Mouse (Mus musculus): ENCODE data around the gene Nup98. TPM values are rescaled to one million over a fixed set of nuclear protein-coding genes. Genes with fewer than 3 reads are reported as not detected.

Gene Nup98
- polyA plus RNA-seq, 1 experiment, result 16.1 TPM

- Histone ChIP-seq H3K27me3 (ENCODE audit: control insufficient read depth, insufficient read depth, insufficient read length) (no peaks in the 10 kb centered on the region), H3K4me3 (no peak overlapping the region), H3K4me2 (ENCODE audit: low read depth) (no peak overlapping the region), H3K36me3 (ENCODE audit: control insufficient read depth, insufficient read depth) (no peaks in the 10 kb centered on the region), H3K79me2 (ENCODE audit: control insufficient read depth, insufficient read depth) (no peaks in the 10 kb centered on the region), H3ac (ENCODE audit: control insufficient read depth, insufficient read length) (no peak overlapping the region)
- TF ChIP-seq POLR2AphosphoS2 (IDR thresholded peaks at IDR 0.05; ENCODE audit: insufficient read length, low read depth), result no peak
- no peak for TF ChIP-seq MAX (IDR thresholded peaks at IDR 0.05; ENCODE audit: low read depth)
Observed at GRCm38 (mm10) chr7:102226051-102226450, 16.1 kb upstream of the Nup98 start.

- peak overlapping the region; percentile 94 for H3K4me2 ChIP-seq (ENCODE audit: low read depth)
Observed at GRCm38 (mm10) chr7:102223883-102224738, 14.1 kb upstream of the Nup98 start.

GRCm38 (mm10) chr7:102222830-102223556 lies 13.0 kb upstream of the Nup98 start:
- no peaks in the 10 kb centered on the region for H3K27me3 ChIP-seq (ENCODE audit: control insufficient read depth, insufficient read depth, insufficient read length)
- H3ac ChIP-seq (ENCODE audit: control insufficient read depth, insufficient read length), result peak overlapping the region; percentile 40
- H3K4me3 ChIP-seq, result peak overlapping the region; percentile 40
- no peak for TF ChIP-seq REST (IDR thresholded peaks at IDR 0.05; ENCODE audit: insufficient read depth, insufficient read length)
- peak; percentile 40 for TF ChIP-seq POLR2A (IDR thresholded peaks at IDR 0.05; ENCODE audit: insufficient read length, low read depth)
- no peak for TF ChIP-seq MYOG (IDR thresholded peaks at IDR 0.05; ENCODE audit: control insufficient read depth in 1 of 3, insufficient read depth in 1 of 3, insufficient read length in 2 of 3, low read depth in 2 of 3)
- TF ChIP-seq E2F4 (IDR thresholded peaks at IDR 0.05; ENCODE audit: insufficient read depth), result no peak
- TF ChIP-seq SRF (IDR thresholded peaks at IDR 0.05; ENCODE audit: control insufficient read depth, insufficient read length, low read depth), result no peak
- peak; percentile 14 for TF ChIP-seq POLR2AphosphoS2 (IDR thresholded peaks at IDR 0.05; ENCODE audit: insufficient read length, low read depth)
- H3K4me2 ChIP-seq (ENCODE audit: low read depth), result peak overlapping the region; percentile 94
- no peaks in the 10 kb centered on the region for H3K79me2 ChIP-seq (ENCODE audit: control insufficient read depth, insufficient read depth)
- H3K36me3 ChIP-seq (ENCODE audit: control insufficient read depth, insufficient read depth), result no peaks in the 10 kb centered on the region

More at GRCm38 (mm10) chr7:102223883-102224738, 14.1 kb upstream of the Nup98 start:
- H3K36me3 ChIP-seq (ENCODE audit: control insufficient read depth, insufficient read depth), result no peaks in the 10 kb centered on the region
- H3K4me3 ChIP-seq, result peak overlapping the region; percentile 40
- H3K27me3 ChIP-seq (ENCODE audit: control insufficient read depth, insufficient read depth, insufficient read length), result no peaks in the 10 kb centered on the region
- no peaks in the 10 kb centered on the region for H3K79me2 ChIP-seq (ENCODE audit: control insufficient read depth, insufficient read depth)
- H3ac ChIP-seq (ENCODE audit: control insufficient read depth, insufficient read length), result no peak overlapping the region
- no peak for TF ChIP-seq USF1 (IDR thresholded peaks at IDR 0.05; ENCODE audit: low read depth)

GRCm38 (mm10) chr7:102222336-102222735 lies 12.4 kb upstream of the Nup98 start:
- peak overlapping the region; percentile 40 for H3K4me3 ChIP-seq
- no peaks in the 10 kb centered on the region for H3K27me3 ChIP-seq (ENCODE audit: control insufficient read depth, insufficient read depth, insufficient read length)
- H3K36me3 ChIP-seq (ENCODE audit: control insufficient read depth, insufficient read depth), result no peaks in the 10 kb centered on the region
- TF ChIP-seq USF1 (IDR thresholded peaks at IDR 0.05; ENCODE audit: low read depth) (no peak), MYOD1 (IDR thresholded peaks at IDR 0.05; ENCODE audit: control insufficient read depth in 1 of 3, insufficient read length in 2 of 3, low read depth in 2 of 3) (no peak), TCF12 (IDR thresholded peaks at IDR 0.05; ENCODE audit: insufficient read depth, poor library complexity, severe bottlenecking) (no peak), MAX (IDR thresholded peaks at IDR 0.05; ENCODE audit: low read depth) (no peak), CEBPB (IDR thresholded peaks at IDR 0.05; ENCODE audit: insufficient read depth, poor library complexity, severe bottlenecking) (no peak), MYOG (IDR thresholded peaks at IDR 0.05; ENCODE audit: control insufficient read depth in 1 of 3, insufficient read depth in 1 of 3, insufficient read length in 2 of 3, low read depth in 2 of 3) (no peak)
- peak overlapping the region; percentile 94 for H3K4me2 ChIP-seq (ENCODE audit: low read depth)
- peak overlapping the region; percentile 40 for H3ac ChIP-seq (ENCODE audit: control insufficient read depth, insufficient read length)
- H3K79me2 ChIP-seq (ENCODE audit: control insufficient read depth, insufficient read depth), result no peaks in the 10 kb centered on the region

- H3K79me2 ChIP-seq (ENCODE audit: control insufficient read depth, insufficient read depth), result no peaks in the 10 kb centered on the region
- no peak overlapping the region for H3ac ChIP-seq (ENCODE audit: control insufficient read depth, insufficient read length)
- H3K4me3 ChIP-seq, result peak overlapping the region; percentile 40
- H3K4me2 ChIP-seq (ENCODE audit: low read depth), result peak overlapping the region; percentile 44
- no peaks in the 10 kb centered on the region for H3K36me3 ChIP-seq (ENCODE audit: control insufficient read depth, insufficient read depth)
- TF ChIP-seq REST (IDR thresholded peaks at IDR 0.05; ENCODE audit: insufficient read depth, insufficient read length), result no peak
- TF ChIP-seq POLR2A (IDR thresholded peaks at IDR 0.05; ENCODE audit: insufficient read length, low read depth), result no peak
- TF ChIP-seq MAX (IDR thresholded peaks at IDR 0.05; ENCODE audit: low read depth), result no peak
- no peak for TF ChIP-seq TCF12 (IDR thresholded peaks at IDR 0.05; ENCODE audit: insufficient read depth, poor library complexity, severe bottlenecking)
- TF ChIP-seq USF1 (IDR thresholded peaks at IDR 0.05; ENCODE audit: low read depth), result no peak
- no peak for TF ChIP-seq E2F4 (IDR thresholded peaks at IDR 0.05; ENCODE audit: insufficient read depth)
- TF ChIP-seq CEBPB (IDR thresholded peaks at IDR 0.05; ENCODE audit: insufficient read depth, poor library complexity, severe bottlenecking), result no peak
- TF ChIP-seq MYOG (IDR thresholded peaks at IDR 0.05; ENCODE audit: control insufficient read depth in 1 of 3, insufficient read depth in 1 of 3, insufficient read length in 2 of 3, low read depth in 2 of 3), result no peak
- no peak for TF ChIP-seq POLR2AphosphoS2 (IDR thresholded peaks at IDR 0.05; ENCODE audit: insufficient read length, low read depth)
- TF ChIP-seq MYOD1 (IDR thresholded peaks at IDR 0.05; ENCODE audit: control insufficient read depth in 1 of 3, insufficient read length in 2 of 3, low read depth in 2 of 3), result no peak
- TF ChIP-seq TCF3 (IDR thresholded peaks at IDR 0.05; ENCODE audit: insufficient read length, low read depth), result no peak
- H3K27me3 ChIP-seq (ENCODE audit: control insufficient read depth, insufficient read depth, insufficient read length), result no peaks in the 10 kb centered on the region
Observed at GRCm38 (mm10) chr7:102221899-102222298, 11.9 kb upstream of the Nup98 start.
